Mouse (Mus musculus) embryonic facial prominence, embryonic 12.5 days (tissue): ENCODE data around the gene Bcl2l13. TPM values are rescaled to one million over a fixed set of nuclear protein-coding genes. Genes with fewer than 3 reads are reported as not detected.
"Not testable (repeated sequence)": the region's sequence is repeated elsewhere in the genome, so short reads cannot be mapped to it uniquely, and the experiment has no call there.

Experiments used
- ATAC-seq: fragments of 200-750 bp; cut with Nextera tagmentation; 2 replicates; pipeline ENCODE4 v1.8.0; 2017; ENCODE audit not compliant: insufficient number of reproducible peaks, insufficient read depth, low FRiP score, low TSS enrichment
- H3K27ac ChIP-seq: fragments of 300-500 bp; sonication (generic); 2 replicates; pipeline ENCODE4 v1.5.1; 2016; ENCODE audit warnings: mild to moderate bottlenecking
- H3K27me3 ChIP-seq: fragments of 300-500 bp; sonication (generic); 2 replicates; pipeline ENCODE4 v1.6.1; 2016; ENCODE audit warnings: mild to moderate bottlenecking, moderate library complexity
- H3K36me3 ChIP-seq: fragments of 300-500 bp; sonication (generic); 2 replicates; pipeline ENCODE4 v1.6.1; 2016; ENCODE audit warnings: mild to moderate bottlenecking
- H3K4me1 ChIP-seq: fragments of 300-500 bp; sonication (generic); 2 replicates; pipeline ENCODE4 v1.6.1; 2016
- H3K4me2 ChIP-seq: fragments of 300-500 bp; sonication (generic); replicated peaks from 2 replicates; pipeline ENCODE4 v1.6.1; 2016; ENCODE audit warnings: mild to moderate bottlenecking, moderate library complexity
- H3K4me3 ChIP-seq: fragments of 300-500 bp; sonication (generic); 2 replicates; pipeline ENCODE4 v1.5.1; 2016; ENCODE audit warnings: mild to moderate bottlenecking
- H3K9ac ChIP-seq: fragments of 300-500 bp; sonication (generic); 2 replicates; pipeline ENCODE4 v1.6.1; 2016; ENCODE audit warnings: mild to moderate bottlenecking, moderate library complexity
- H3K9me3 ChIP-seq: fragments of 300-500 bp; sonication (generic); 2 replicates; pipeline ENCODE4 v1.6.1; 2016; ENCODE audit warnings: mild to moderate bottlenecking, moderate library complexity
- whole genome bisulfite sequencing: fragments of 180-500 bp; shearing (Covaris S2); methylation state at CpG from one replicate; pipeline ENCODE4 v1.1.7; 2016; 5-methylcytosine and 5-hydroxymethylcytosine counted together
- polyA plus RNA-seq: library from polyadenylated mRNA; unstranded; fragments of >200 nt; fragmentation: Nextera tagmentation; extraction: Ambion mirVana; gene quantifications from 2 replicates; pipeline ENCODE4 v1.2.1, GENCODE M21; 2016

Bcl2l13 gene
- polyA plus RNA-seq, 1 experiment from 2014 or later, result 37.1 TPM

- peaks cover 84% of the 10 kb centered on the region for H3K36me3 ChIP-seq
Measured at GRCm38 (mm10) chr6:120806999-120807737, 28.8 kb upstream of the Bcl2l13 start.

GRCm38 (mm10) chr6:120807738-120808081, 28.3 kb upstream of the Bcl2l13 start:
- H3K27ac ChIP-seq, result no peak overlapping the region
- peaks cover 79% of the 10 kb centered on the region for H3K36me3 ChIP-seq
- no peaks in the 10 kb centered on the region for H3K4me1 ChIP-seq
- H3K4me2 ChIP-seq, result no peak overlapping the region
- no peaks in the 10 kb centered on the region for H3K9me3 ChIP-seq
- no peak overlapping the region for H3K4me3 ChIP-seq
- 93% methylated on average over 4 of the region's 4 CpGs for WGBS
- no peaks in the 10 kb centered on the region for H3K27me3 ChIP-seq
- H3K9ac ChIP-seq, result no peak overlapping the region
- no peak for ATAC-seq

More at GRCm38 (mm10) chr6:120806999-120807737, 28.8 kb upstream of the Bcl2l13 start:
- no peaks in the 10 kb centered on the region for H3K27me3 ChIP-seq
- no peak overlapping the region for H3K4me3 ChIP-seq
- H3K9ac ChIP-seq, result no peak overlapping the region
- no peaks in the 10 kb centered on the region for H3K9me3 ChIP-seq
- H3K4me1 ChIP-seq, result no peaks in the 10 kb centered on the region
- H3K4me2 ChIP-seq, result no peak overlapping the region
- H3K27ac ChIP-seq, result no peak overlapping the region
- ATAC-seq, result no peak
- 87% methylated on average over 5 of the region's 5 CpGs for WGBS

GRCm38 (mm10) chr6:120811999-120812398, 24.0 kb upstream of the Bcl2l13 start:
- H3K4me1 ChIP-seq, H3K27ac ChIP-seq, H3K4me2 ChIP-seq, H3K27me3 ChIP-seq, H3K4me3 ChIP-seq, ATAC-seq, H3K9me3 ChIP-seq, H3K9ac ChIP-seq: not testable (repeated sequence)
- H3K36me3 ChIP-seq, result peaks cover 38% of the 10 kb centered on the region
- 99% methylated on average over 10 of the region's 10 CpGs for WGBS

- Histone ChIP-seq H3K4me2 (no peak overlapping the region), H3K4me3 (no peak overlapping the region)
- 96% methylated on average over 2 of the region's 2 CpGs for WGBS
Measured at GRCm38 (mm10) chr6:120819294-120819693, 16.7 kb upstream of the Bcl2l13 start.

GRCm38 (mm10) chr6:120820144-120820543, 15.9 kb upstream of the Bcl2l13 start:
- Histone ChIP-seq H3K4me3 (no peak overlapping the region), H3K27ac (no peak overlapping the region), H3K9me3 (no peaks in the 10 kb centered on the region), H3K4me2 (0 out of 2 replicates have a peak overlapping the region, but pooled peaks have one; percentile 7), H3K4me1 (peaks cover 9% of the 10 kb centered on the region), H3K36me3 (peaks cover 23% of the 10 kb centered on the region), H3K9ac (no peak overlapping the region), H3K27me3 (no peaks in the 10 kb centered on the region)
- no peak for ATAC-seq
- WGBS, result 81% methylated on average over 5 of the region's 5 CpGs

More at GRCm38 (mm10) chr6:120819294-120819693, 16.7 kb upstream of the Bcl2l13 start:
- peaks cover 9% of the 10 kb centered on the region for H3K4me1 ChIP-seq
- ATAC-seq, result no peak
- H3K36me3 ChIP-seq, result peaks cover 23% of the 10 kb centered on the region
- no peaks in the 10 kb centered on the region for H3K27me3 ChIP-seq
- H3K9ac ChIP-seq, result no peak overlapping the region
- no peak overlapping the region for H3K27ac ChIP-seq
- H3K9me3 ChIP-seq, result no peaks in the 10 kb centered on the region

- Histone ChIP-seq H3K4me2 (no peak overlapping the region), H3K9ac (no peak overlapping the region), H3K4me3 (no peak overlapping the region; the same call in 1 of the 2 replicates), H3K27me3 (no peaks in the 10 kb centered on the region), H3K9me3 (no peaks in the 10 kb centered on the region), H3K4me1 (peaks cover 9% of the 10 kb centered on the region), H3K36me3 (peaks cover 23% of the 10 kb centered on the region), H3K27ac (no peak overlapping the region)
- no peak for ATAC-seq
- WGBS, result 89% methylated on average over 1 of the region's 1 CpGs
Measured at GRCm38 (mm10) chr6:120820941-120821340, 15.1 kb upstream of the Bcl2l13 start.

GRCm38 (mm10) chr6:120821715-120822114, 14.3 kb upstream of the Bcl2l13 start:
- peak overlapping the region; percentile 93 for H3K4me3 ChIP-seq
- H3K9ac ChIP-seq, result peak overlapping the region; percentile 87
- no peak overlapping the region for H3K27ac ChIP-seq
- H3K9me3 ChIP-seq, result no peaks in the 10 kb centered on the region
- ATAC-seq, result no peak
- no peaks in the 10 kb centered on the region for H3K27me3 ChIP-seq
- peaks cover 9% of the 10 kb centered on the region for H3K4me1 ChIP-seq
- peaks cover 23% of the 10 kb centered on the region for H3K36me3 ChIP-seq
- WGBS, result 56% methylated on average over 5 of the region's 5 CpGs
- peak overlapping the region; percentile 69 for H3K4me2 ChIP-seq

GRCm38 (mm10) chr6:120822307-120822928, 13.6 kb upstream of the Bcl2l13 start, which contains the start of gene Atp6v1e1:
Gene Atp6v1e1 (minus strand): TSS chr6:120822793.
- peaks cover 9% of the 10 kb centered on the region for H3K4me1 ChIP-seq
- peaks cover 20% of the 10 kb centered on the region for H3K36me3 ChIP-seq
- WGBS, result under 1% methylated on average over 39 of the region's 41 CpGs
- H3K9ac ChIP-seq, result peak within 1 kb of the TSS; percentile 87
- no peaks in the 10 kb centered on the region for H3K9me3 ChIP-seq
- H3K4me2 ChIP-seq, result peak within 1 kb of the TSS; percentile 69
- H3K27ac ChIP-seq, result peak within 1 kb of the TSS; percentile 89
- peak within 1 kb of the TSS; percentile 93 for H3K4me3 ChIP-seq
- no peaks in the 10 kb centered on the region for H3K27me3 ChIP-seq
- peak; percentile 91 for ATAC-seq

GRCm38 (mm10) chr6:120822937-120823614, 12.9 kb upstream of the Bcl2l13 start:
- peak overlapping the region; percentile 93; the same call in 1 of the 2 replicates for H3K4me3 ChIP-seq
- no peak overlapping the region for H3K9ac ChIP-seq
- H3K27me3 ChIP-seq, result no peaks in the 10 kb centered on the region
- peaks cover 9% of the 10 kb centered on the region for H3K4me1 ChIP-seq
- whole genome bisulfite sequencing, result 76% methylated on average over 10 of the region's 10 CpGs
- H3K27ac ChIP-seq, result no peak overlapping the region
- H3K36me3 ChIP-seq, result peaks cover 13% of the 10 kb centered on the region
- no peaks in the 10 kb centered on the region for H3K9me3 ChIP-seq
- H3K4me2 ChIP-seq, result 0 out of 2 replicates have a peak overlapping the region, but pooled peaks have one; percentile 9
- ATAC-seq, result no peak

GRCm38 (mm10) chr6:120830056-120830455, 6.0 kb upstream of the Bcl2l13 start:
- H3K36me3 ChIP-seq, result no peaks in the 10 kb centered on the region
- no peaks in the 10 kb centered on the region for H3K4me1 ChIP-seq
- no peak overlapping the region for H3K9ac ChIP-seq
- H3K9me3 ChIP-seq, result no peaks in the 10 kb centered on the region
- H3K27me3 ChIP-seq, result no peaks in the 10 kb centered on the region
- no peak overlapping the region for H3K4me2 ChIP-seq
- WGBS, result 33% methylated on average over 1 of the region's 1 CpGs
- H3K4me3 ChIP-seq, result no peak overlapping the region
- ATAC-seq, result no peak
- no peak overlapping the region for H3K27ac ChIP-seq

- WGBS, result 62% methylated on average over 4 of the region's 4 CpGs
Measured at GRCm38 (mm10) chr6:120830866-120831608, 5.0 kb upstream of the Bcl2l13 start.

More at GRCm38 (mm10) chr6:120830866-120831608, 5.0 kb upstream of the Bcl2l13 start:
- no peaks in the 10 kb centered on the region for H3K4me1 ChIP-seq
- H3K27ac ChIP-seq, result 0 out of 2 replicates have a peak overlapping the region, but pooled peaks have one; percentile 23
- no peak overlapping the region for H3K4me3 ChIP-seq
- H3K9ac ChIP-seq, result no peak overlapping the region
- no peak for ATAC-seq
- H3K36me3 ChIP-seq, result no peaks in the 10 kb centered on the region
- no peaks in the 10 kb centered on the region for H3K27me3 ChIP-seq
- H3K4me2 ChIP-seq, result no peak overlapping the region
- no peaks in the 10 kb centered on the region for H3K9me3 ChIP-seq
